Mouse (Mus musculus) forebrain, embryonic 11.5 days (tissue): ENCODE measurements around the gene Phlpp1. TPM values are rescaled to one million over a fixed set of nuclear protein-coding genes. Genes with fewer than 3 reads are reported as not detected.
"Not testable (repeated sequence)": the region's sequence is repeated elsewhere in the genome, so short reads cannot be mapped to it uniquely, and the experiment has no call there.

ENCODE experiments used
- ATAC-seq: fragments of 200-750 bp; cut with Nextera tagmentation; replicated peaks from 2 replicates; pipeline ENCODE4 v1.8.0; 2017; ENCODE audit warnings: moderate TSS enrichment; ENCODE audit not compliant: low FRiP score
- DNase-seq: peaks from one replicate; pipeline ENCODE4 v3.0.0-alpha.2; 2017; ENCODE audit warnings: low spot score
- H3K27ac ChIP-seq: fragments of 300-500 bp; sonication (generic); 2 replicates; pipeline ENCODE4 v1.5.1; 2014; ENCODE audit warnings: low read depth, low read length
- H3K27me3 ChIP-seq: fragments of 300-500 bp; sonication (generic); 2 replicates; pipeline ENCODE4 v1.6.1; 2014; ENCODE audit warnings: mild to moderate bottlenecking, low read length, mixed read lengths; ENCODE audit not compliant: control insufficient read depth, insufficient read depth
- H3K36me3 ChIP-seq: fragments of 300-500 bp; sonication (generic); 2 replicates; pipeline ENCODE4 v1.6.1; 2014; ENCODE audit warnings: mild to moderate bottlenecking, low read length, moderate library complexity, mixed read lengths; ENCODE audit not compliant: control insufficient read depth, insufficient read depth
- H3K4me1 ChIP-seq: fragments of 300-500 bp; sonication (generic); replicated peaks from 2 replicates; pipeline ENCODE4 v1.6.1; 2014; ENCODE audit warnings: low read length, mixed read lengths; ENCODE audit not compliant: control insufficient read depth, insufficient read depth
- H3K4me2 ChIP-seq: fragments of 300-500 bp; sonication (generic); 2 replicates; pipeline ENCODE4 v1.6.1; 2014; ENCODE audit warnings: low read depth, mild to moderate bottlenecking, low read length, moderate library complexity, mixed read lengths; ENCODE audit not compliant: severe bottlenecking
- H3K4me3 ChIP-seq: fragments of 300-500 bp; sonication (generic); 2 replicates; pipeline ENCODE4 v1.5.1; 2014; ENCODE audit warnings: low read depth, low read length
- H3K9ac ChIP-seq: fragments of 300-500 bp; sonication (generic); 2 replicates; pipeline ENCODE4 v1.6.1; 2014; ENCODE audit warnings: low read length
- H3K9me3 ChIP-seq: fragments of 300-500 bp; sonication (generic); 2 replicates; pipeline ENCODE4 v1.6.1; 2016; ENCODE audit warnings: low read length, mixed read lengths; ENCODE audit not compliant: control insufficient read depth
- WGBS: fragments of 180-500 bp; shearing (Covaris S2); extraction: QIAGEN DNeasy Blood & Tissue Kit; methylation state at CpG from one replicate; pipeline ENCODE4 v1.1.7; 2014; 5-methylcytosine and 5-hydroxymethylcytosine counted together
- polyA plus RNA-seq: library from polyadenylated mRNA; unstranded; fragments of >200 nt; fragmentation: Nextera tagmentation; extraction: Ambion mirVana; gene quantifications from 2 replicates; pipeline ENCODE4 v1.2.1, GENCODE M21; 2014

Gene Phlpp1
- polyA plus RNA-seq, 1 experiment from 2014 or later: 9.7 TPM

GRCm38 (mm10) chr1:106309394-106310039 lies 138.0 kb downstream of the Phlpp1 start:
- H3K27ac ChIP-seq: no peak overlapping the region
- ATAC-seq: no peak
- no peaks in the 10 kb centered on the region for H3K27me3 ChIP-seq
- no peak overlapping the region for H3K9ac ChIP-seq
- H3K4me2 ChIP-seq: no peak overlapping the region
- DNase-seq: no peak
- no peaks in the 10 kb centered on the region for H3K9me3 ChIP-seq
- no peak overlapping the region for H3K4me3 ChIP-seq
- H3K36me3 ChIP-seq: no peaks in the 10 kb centered on the region
- 97% methylated on average over 3 of the region's 3 CpGs for WGBS
- no peaks in the 10 kb centered on the region for H3K4me1 ChIP-seq

GRCm38 (mm10) chr1:106310285-106310684 lies 138.7 kb downstream of the Phlpp1 start:
- Histone ChIP-seq H3K27me3 (no peaks in the 10 kb centered on the region), H3K9ac (no peak overlapping the region), H3K36me3 (no peaks in the 10 kb centered on the region), H3K4me3 (no peak overlapping the region), H3K4me2 (no peak overlapping the region), H3K27ac (no peak overlapping the region), H3K9me3 (no peaks in the 10 kb centered on the region), H3K4me1 (no peaks in the 10 kb centered on the region)
- 87% methylated on average over 2 of the region's 2 CpGs for WGBS
- ATAC-seq: no peak
- no peak for DNase-seq

- not testable (repeated sequence) for H3K27ac ChIP-seq, H3K4me2 ChIP-seq, H3K36me3 ChIP-seq, H3K9me3 ChIP-seq, H3K4me3 ChIP-seq, H3K9ac ChIP-seq, ATAC-seq, DNase-seq, H3K27me3 ChIP-seq, H3K4me1 ChIP-seq
- WGBS: 87% methylated on average over 2 of the region's 2 CpGs
Measured at GRCm38 (mm10) chr1:106311830-106312229, 140.3 kb downstream of the Phlpp1 start.

GRCm38 (mm10) chr1:106314476-106314875 lies 142.9 kb downstream of the Phlpp1 start:
- ATAC-seq (no peak), DNase-seq (no peak)
- H3K9ac ChIP-seq: no peak overlapping the region
- no peak overlapping the region for H3K4me3 ChIP-seq
- H3K9me3 ChIP-seq: no peaks in the 10 kb centered on the region
- H3K4me1 ChIP-seq: no peaks in the 10 kb centered on the region
- no peaks in the 10 kb centered on the region for H3K27me3 ChIP-seq
- H3K27ac ChIP-seq: no peak overlapping the region
- WGBS: 90% methylated on average over 4 of the region's 4 CpGs
- no peak overlapping the region for H3K4me2 ChIP-seq
- H3K36me3 ChIP-seq: no peaks in the 10 kb centered on the region

- Histone ChIP-seq H3K27me3 (no peaks in the 10 kb centered on the region), H3K9ac (no peak overlapping the region), H3K9me3 (no peaks in the 10 kb centered on the region), H3K27ac (no peak overlapping the region), H3K36me3 (no peaks in the 10 kb centered on the region), H3K4me1 (no peaks in the 10 kb centered on the region), H3K4me3 (no peak overlapping the region), H3K4me2 (no peak overlapping the region)
- ATAC-seq (no peak), DNase-seq (no peak)
- WGBS: 90% methylated on average over 4 of the region's 4 CpGs
Measured at GRCm38 (mm10) chr1:106316641-106317304, 145.2 kb downstream of the Phlpp1 start.

GRCm38 (mm10) chr1:106318341-106318740 lies 146.8 kb downstream of the Phlpp1 start:
- no peaks in the 10 kb centered on the region for H3K27me3 ChIP-seq
- WGBS: 84% methylated on average over 5 of the region's 5 CpGs
- no peak for ATAC-seq
- no peak for DNase-seq
- H3K36me3 ChIP-seq: no peaks in the 10 kb centered on the region
- no peak overlapping the region for H3K9ac ChIP-seq
- no peaks in the 10 kb centered on the region for H3K4me1 ChIP-seq
- no peaks in the 10 kb centered on the region for H3K9me3 ChIP-seq
- H3K4me3 ChIP-seq: no peak overlapping the region
- H3K4me2 ChIP-seq: no peak overlapping the region
- no peak overlapping the region for H3K27ac ChIP-seq

- Histone ChIP-seq H3K4me2 (no peak overlapping the region), H3K4me3 (no peak overlapping the region), H3K27ac (no peak overlapping the region), H3K4me1 (no peaks in the 10 kb centered on the region), H3K27me3 (no peaks in the 10 kb centered on the region), H3K9me3 (no peaks in the 10 kb centered on the region), H3K9ac (no peak overlapping the region), H3K36me3 (no peaks in the 10 kb centered on the region)
- DNase-seq (no peak), ATAC-seq (no peak)
- WGBS: 93% methylated on average over 1 of the region's 1 CpGs
Measured at GRCm38 (mm10) chr1:106320583-106320982, 149.0 kb downstream of the Phlpp1 start.

GRCm38 (mm10) chr1:106321432-106322126 lies 150.0 kb downstream of the Phlpp1 start:
- 88% methylated on average over 8 of the region's 8 CpGs for WGBS
- no peaks in the 10 kb centered on the region for H3K4me1 ChIP-seq
- H3K4me3 ChIP-seq: no peak overlapping the region
- no peak overlapping the region for H3K4me2 ChIP-seq
- DNase-seq: no peak
- no peak overlapping the region for H3K27ac ChIP-seq
- ATAC-seq: no peak
- H3K27me3 ChIP-seq: no peaks in the 10 kb centered on the region
- H3K36me3 ChIP-seq: no peaks in the 10 kb centered on the region
- H3K9ac ChIP-seq: no peak overlapping the region
- H3K9me3 ChIP-seq: no peaks in the 10 kb centered on the region
